Mouse (Mus musculus): ENCODE results near the gene Cdc42bpa.
A peak's percentile ranks its signal among the peaks of the same experiment; 100 is the strongest.

Gene Cdc42bpa

GRCm38 (mm10) chr1:180194781-180195471 lies 234.7 kb downstream of the Cdc42bpa start:
- DNase-seq = peak; percentile 39 to 54

DNA sequence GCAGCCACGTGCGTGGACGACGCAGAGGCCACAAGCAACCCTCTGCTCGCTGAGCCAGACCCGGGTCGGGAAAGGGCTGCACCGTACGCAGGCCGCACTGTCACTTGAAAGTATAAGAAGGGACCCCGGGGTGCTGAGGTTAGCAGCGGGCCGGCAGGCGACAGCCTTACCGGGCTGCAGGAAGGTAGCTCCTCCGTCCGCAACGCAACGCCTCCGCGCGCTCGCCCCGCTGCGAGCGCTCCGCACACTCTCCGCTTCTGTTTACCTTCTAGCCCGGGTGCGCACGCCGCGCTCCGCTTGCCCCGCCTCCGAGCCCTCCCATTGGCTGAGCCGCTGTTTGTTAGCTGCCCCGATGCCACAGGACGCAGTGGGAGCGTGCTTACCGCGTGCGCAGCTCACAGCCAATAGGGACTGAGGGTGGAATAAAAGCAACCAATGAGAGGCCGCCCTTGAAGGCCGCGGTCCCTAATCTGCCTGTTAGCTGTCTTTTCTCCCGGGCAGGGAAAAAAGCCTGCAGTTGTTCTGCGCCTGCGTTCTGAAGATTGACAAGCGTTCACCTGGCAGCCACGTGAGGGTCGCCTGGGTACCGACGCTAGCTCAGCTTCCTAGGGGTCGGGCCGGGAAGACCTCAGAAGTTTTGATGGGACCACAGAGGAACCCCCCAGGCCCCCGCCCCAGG lies 235.6 kb downstream of the Cdc42bpa start:
- peak; percentile 97 for DNase-seq

DNA sequence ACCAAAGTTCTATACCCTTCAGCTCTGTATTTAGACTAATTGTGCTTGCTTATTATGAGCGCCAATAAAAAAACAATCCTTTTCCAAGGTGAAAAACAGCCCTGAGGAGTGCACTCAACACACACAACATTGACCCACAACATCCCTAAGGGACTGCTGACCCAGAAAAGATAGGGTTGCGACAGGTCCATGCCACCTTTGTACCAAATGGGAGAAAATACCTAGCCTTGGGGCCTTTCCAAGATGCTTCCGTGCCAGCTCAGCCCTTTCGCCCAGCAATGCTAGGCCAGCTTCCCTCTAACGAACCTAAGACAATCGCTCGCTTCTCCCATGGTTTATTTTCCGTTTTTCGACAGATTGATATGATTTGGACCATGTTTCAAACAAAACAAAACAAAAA lies 236.2 kb downstream of the Cdc42bpa start:
- no peak for DNase-seq

GRCm38 (mm10) chr1:180197956-180198355 lies 237.7 kb downstream of the Cdc42bpa start:
- no peak for DNase-seq

DNA sequence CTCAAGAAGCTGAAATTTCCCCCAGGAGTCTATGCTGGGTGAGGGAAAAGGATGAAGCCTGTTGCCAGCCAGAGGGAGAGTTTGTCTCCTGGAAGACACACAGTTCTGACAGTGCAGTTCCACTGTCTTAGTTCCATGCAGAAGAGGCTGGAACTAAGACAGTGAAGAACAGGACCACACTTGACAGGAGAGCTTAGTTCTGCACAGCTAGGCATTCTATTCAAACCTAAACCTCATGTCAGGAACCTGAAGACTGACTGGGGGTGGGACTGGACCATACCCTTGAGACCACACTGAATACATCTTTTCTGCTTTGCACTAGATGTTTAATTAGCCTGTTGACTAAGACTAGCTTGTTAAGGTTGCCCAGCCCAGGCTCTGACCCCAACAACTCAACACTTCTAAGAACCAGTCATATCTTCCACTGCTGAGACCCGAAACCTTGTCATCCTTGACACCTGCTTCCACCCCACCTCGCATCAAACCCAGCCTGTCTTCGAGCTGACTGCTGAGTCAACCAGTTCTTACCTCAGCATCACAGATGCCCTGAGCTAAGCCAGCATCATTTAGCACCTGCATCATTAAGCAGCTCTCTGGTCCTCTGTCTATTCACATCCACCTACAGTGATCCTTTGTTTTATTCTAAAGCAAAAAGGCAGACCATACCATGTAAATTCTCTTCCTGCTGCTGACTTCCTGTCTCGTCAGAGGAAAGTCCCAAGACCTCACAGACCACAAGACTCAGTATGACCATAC lies 238.9 kb downstream of the Cdc42bpa start, which contains the start of gene Coq8a:
TSS of gene Coq8a (minus strand) at position 644 of the 756 bp plus-strand sequence.
- no peak for DNase-seq

DNA sequence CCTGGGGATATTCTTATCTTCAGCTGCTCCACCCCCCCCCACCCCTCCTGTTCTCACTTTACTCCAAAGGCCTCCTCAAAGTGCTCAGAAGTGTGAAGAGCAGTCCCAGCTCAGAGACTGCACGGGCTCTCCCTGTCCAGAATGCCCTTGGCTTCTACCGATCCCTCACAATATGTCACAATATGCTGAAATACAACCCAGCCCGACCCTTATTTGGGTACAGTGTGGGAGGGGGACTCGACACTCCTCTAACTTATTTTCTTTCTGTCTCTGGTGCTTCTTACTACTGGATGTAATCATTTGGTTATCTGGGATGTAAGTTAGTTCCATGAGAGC lies 239.4 kb downstream of the Cdc42bpa start:
- DNase-seq = no peak

DNA sequence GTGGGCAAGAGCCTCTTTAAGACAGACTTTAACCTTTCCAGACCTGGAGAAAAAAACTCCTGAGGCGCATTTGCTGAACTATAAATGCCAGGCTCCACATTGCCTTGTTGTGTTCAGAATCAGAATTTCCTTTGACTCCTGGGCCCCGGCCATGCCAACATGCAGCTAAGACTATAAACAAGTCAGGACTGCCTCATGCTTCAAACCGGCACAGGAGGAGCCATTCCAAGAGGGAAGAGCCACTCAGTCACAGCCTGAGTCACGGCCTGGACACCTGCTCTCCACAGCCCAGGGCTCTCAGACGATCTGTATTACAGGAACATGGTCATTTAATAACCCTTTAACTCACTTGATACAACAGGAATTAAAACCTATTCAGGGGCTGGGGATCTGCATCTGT lies 240.4 kb downstream of the Cdc42bpa start:
- DNase-seq = no peak

- DNase-seq = no peak
These were observed 248.1 kb downstream of the Cdc42bpa start for GRCm38 (mm10) chr1:180208370-180208769.

DNA sequence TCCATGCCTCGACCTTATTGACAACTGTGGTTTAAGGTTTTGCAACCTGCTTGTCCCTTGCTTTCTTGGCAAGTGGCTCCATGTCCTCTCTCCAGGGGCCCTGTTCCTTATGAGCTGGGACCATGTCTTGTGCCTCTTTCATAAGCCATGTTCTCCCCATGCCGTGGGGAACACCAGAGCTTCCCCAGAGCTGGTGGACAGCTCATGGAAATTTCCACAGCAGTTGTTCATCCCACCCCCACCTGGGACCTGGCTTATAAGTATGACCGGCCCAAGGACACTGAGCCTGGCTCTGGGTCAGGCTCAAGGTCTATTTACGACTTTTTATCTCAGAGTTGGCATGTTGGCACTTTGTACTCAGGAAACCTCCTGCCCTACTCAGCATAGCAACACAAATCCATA lies 249.8 kb downstream of the Cdc42bpa start:
- no peak for DNase-seq

DNA sequence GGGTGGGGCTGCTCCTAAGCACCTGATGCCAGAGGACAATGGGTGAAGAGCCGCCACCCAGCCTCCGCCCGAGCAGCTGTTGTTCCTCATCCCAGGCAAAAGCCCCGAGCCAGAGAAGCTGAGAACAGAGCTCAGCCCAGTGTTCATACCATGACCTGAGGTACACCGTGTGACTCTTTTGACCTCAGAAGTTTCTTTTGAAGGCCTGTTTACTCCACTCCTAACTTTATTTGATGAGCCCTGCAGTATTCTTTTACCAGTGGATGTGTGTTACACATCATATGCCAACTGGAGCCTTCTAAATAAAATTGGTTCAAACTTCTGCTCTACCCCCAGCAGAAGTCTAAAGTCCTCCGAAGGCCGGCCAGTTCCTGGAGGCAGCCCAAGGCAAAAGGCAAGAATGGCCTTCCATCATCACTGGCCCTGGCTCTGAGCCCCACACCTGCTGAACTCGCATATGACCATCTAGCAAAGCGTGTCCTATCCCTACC lies 250.6 kb downstream of the Cdc42bpa start:
- DNase-seq = peak; percentile 38 to 61

DNA sequence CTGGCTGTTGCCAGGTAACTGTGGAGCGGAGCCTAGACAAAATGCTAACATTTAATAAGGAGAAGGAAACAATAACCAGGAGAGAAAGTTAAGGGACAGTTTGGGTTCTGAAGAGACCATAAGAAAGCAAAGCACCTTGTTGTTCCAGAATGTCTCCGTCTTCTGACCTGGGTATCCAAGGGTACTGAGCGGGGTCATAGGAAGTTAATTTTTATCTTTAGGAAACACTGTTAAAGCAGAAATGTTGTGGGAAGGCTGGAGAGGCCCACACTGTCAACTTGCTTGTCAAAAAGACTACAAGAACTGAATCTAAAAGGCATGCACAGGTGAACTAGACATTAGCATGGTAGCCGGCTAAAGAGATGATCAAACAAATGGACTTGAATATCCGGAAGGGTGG lies 252.6 kb downstream of the Cdc42bpa start:
- DNase-seq = no peak

DNA sequence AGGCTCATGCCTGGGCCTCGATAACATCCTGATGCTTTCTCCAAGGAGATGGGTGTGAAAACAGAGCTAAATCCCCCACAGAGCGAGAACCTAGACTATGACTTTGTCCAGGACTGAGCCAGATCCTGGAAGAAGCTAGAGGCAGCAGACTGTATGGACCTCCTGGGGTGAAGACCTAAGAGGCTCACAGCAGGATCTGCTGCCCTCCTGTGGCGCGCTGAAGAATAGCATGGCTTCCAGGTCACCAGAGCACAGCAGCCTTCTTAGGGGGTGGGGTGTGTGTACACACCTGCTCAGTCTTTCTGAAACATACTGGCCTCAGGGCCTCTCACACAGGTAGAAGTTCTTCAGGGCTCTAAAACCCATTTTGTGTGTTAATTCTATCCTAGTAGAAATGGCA lies 254.8 kb downstream of the Cdc42bpa start:
- DNase-seq = peak; percentile 67 to 70

Data from cerebellum, postnatal 14 days (tissue).